Mouse (Mus musculus): Measurements from ENCODE around the gene Rnase1. TPM values are rescaled to one million over a fixed set of nuclear protein-coding genes. Genes with fewer than 3 reads are reported as not detected.

The Rnase1 gene
- total RNA-seq, 1 experiment = not detected

DNA sequence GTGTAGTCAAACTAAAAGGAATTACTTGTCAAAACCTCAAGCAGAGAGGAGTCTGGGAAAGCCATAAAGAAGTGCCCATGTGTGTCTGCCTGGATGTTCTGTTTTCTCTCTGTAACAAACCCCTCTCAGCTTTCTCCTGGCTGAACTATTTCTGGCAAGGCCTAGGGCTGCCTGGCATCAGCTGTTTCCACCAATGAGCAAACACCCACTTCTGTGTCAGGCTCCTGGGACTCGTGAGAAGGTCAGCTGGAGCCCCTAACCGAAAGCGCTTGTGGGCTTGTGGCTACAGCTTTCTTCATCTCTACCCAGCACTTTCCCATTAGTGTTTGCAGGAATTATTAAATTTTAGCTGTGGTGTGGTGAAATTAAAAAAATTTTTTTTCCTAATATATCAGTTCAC, 34.6 kb downstream of the Rnase1 start:
- in situ Hi-C loops (cut with MboI; ENCODE audit: low sequenced_read_pairs in 2 of 2, unreplicated experiment in 2 of 2) = no loop called here
- Histone ChIP-seq H3K9me3 (ENCODE audit: control insufficient read depth, insufficient read depth, low read depth, low read length) (no peaks in the 10 kb centered on the region), H3K4me3 (ENCODE audit: insufficient read depth in 1 of 2, low read depth in 1 of 2, low read length in 2 of 2, poor library complexity in 1 of 2, severe bottlenecking in 1 of 2) (no peak overlapping the region), H3K27ac (ENCODE audit: insufficient read depth, low read depth, low read length, poor library complexity, severe bottlenecking) (no peak overlapping the region), H3K4me1 (ENCODE audit: control insufficient read depth in 2 of 2, insufficient read depth in 2 of 2, low read length in 2 of 2, poor library complexity in 1 of 2) (no peaks in the 10 kb centered on the region), H3K36me3 (ENCODE audit: control insufficient read depth, insufficient read depth, low read length, poor library complexity, severe bottlenecking) (no peaks in the 10 kb centered on the region), H3K9ac (ENCODE audit: insufficient read depth, low read depth, low read length, poor library complexity, severe bottlenecking) (no peak overlapping the region)
- DNase-seq (ENCODE audit: low read depth, low spot score) = no peak
- TF ChIP-seq ZNF384 (IDR thresholded peaks at IDR 0.05; ENCODE audit: low read depth, low read length) = no peak
- TF ChIP-seq MAFK (IDR thresholded peaks at IDR 0.05; ENCODE audit: insufficient read depth, low read depth, low read length) = no peak
- no peak for TF ChIP-seq CHD2 (IDR thresholded peaks at IDR 0.05; ENCODE audit: low read depth, low read length)
- TF ChIP-seq ZC3H11A (IDR thresholded peaks at IDR 0.05; ENCODE audit: borderline replicate concordance, low read depth, low read length) = no peak
- no peak for TF ChIP-seq HCFC1 (IDR thresholded peaks at IDR 0.05; ENCODE audit: borderline replicate concordance, insufficient read depth, low read length)

DNA sequence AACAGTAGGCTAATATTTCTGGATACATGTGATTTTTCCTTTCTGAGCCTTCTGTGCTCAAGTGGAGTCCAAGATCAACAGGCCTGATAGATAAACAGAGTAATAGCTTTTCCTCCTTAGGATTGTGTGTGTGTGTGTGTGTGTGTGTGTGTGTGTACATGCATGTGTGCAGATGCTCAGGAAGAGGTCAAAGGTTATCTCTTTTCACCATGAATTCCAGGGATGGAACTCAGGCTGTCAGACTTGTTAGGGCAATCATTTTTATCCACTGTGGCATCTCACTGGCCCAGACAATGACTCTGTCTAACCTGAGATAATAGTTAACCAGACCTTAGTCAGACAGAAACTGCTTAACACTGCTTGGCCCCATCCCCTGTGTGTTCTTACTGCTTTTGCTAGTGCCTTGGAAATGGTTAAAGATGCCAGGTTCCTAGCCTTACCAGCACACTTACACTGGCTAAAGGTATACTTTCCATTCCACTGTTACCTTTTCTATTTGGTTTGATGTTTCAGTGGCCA, 40.1 kb downstream of the Rnase1 start:
- Histone ChIP-seq H3K27ac (ENCODE audit: insufficient read depth, low read depth, low read length, poor library complexity, severe bottlenecking) (no peak overlapping the region), H3K9me3 (ENCODE audit: control insufficient read depth, insufficient read depth, low read depth, low read length) (no peaks in the 10 kb centered on the region), H3K4me1 (ENCODE audit: control insufficient read depth in 2 of 2, insufficient read depth in 2 of 2, low read length in 2 of 2, poor library complexity in 1 of 2) (no peaks in the 10 kb centered on the region), H3K4me3 (ENCODE audit: insufficient read depth in 1 of 2, low read depth in 1 of 2, low read length in 2 of 2, poor library complexity in 1 of 2, severe bottlenecking in 1 of 2) (no peak overlapping the region), H3K9ac (ENCODE audit: insufficient read depth, low read depth, low read length, poor library complexity, severe bottlenecking) (no peak overlapping the region), H3K36me3 (ENCODE audit: control insufficient read depth, insufficient read depth, low read length, poor library complexity, severe bottlenecking) (no peaks in the 10 kb centered on the region)
- TF ChIP-seq MAFK (IDR thresholded peaks at IDR 0.05; ENCODE audit: insufficient read depth, low read depth, low read length) = no peak
- no peak for TF ChIP-seq HCFC1 (IDR thresholded peaks at IDR 0.05; ENCODE audit: borderline replicate concordance, insufficient read depth, low read length)
- no peak for TF ChIP-seq ZNF384 (IDR thresholded peaks at IDR 0.05; ENCODE audit: low read depth, low read length)
- no peak for TF ChIP-seq ZC3H11A (IDR thresholded peaks at IDR 0.05; ENCODE audit: borderline replicate concordance, low read depth, low read length)
- in situ Hi-C loops (cut with MboI; ENCODE audit: low sequenced_read_pairs in 2 of 2, unreplicated experiment in 2 of 2) = no loop called here
- no peak for DNase-seq (ENCODE audit: low read depth, low spot score)

DNA sequence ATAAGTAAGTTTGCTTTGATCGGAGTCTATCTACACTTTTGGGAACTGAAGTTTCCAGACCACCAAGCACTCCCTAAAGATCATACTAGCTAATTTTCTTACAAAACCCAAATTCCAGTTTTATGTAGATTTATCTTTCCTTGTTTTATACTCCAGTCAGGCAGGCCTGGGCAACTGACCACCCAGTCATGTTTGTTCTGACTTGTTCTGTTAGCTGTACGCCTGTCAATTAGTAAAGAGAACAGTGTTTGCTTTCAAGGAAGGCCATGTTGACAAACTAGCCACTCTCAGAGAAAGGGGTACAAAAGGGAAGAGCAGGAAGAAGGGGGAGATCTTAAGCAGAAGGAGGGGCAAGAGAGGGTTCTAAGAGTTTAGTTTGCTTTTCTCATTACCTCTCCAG, 42.2 kb downstream of the Rnase1 start:
- Histone ChIP-seq H3K4me1 (ENCODE audit: control insufficient read depth in 2 of 2, insufficient read depth in 2 of 2, low read length in 2 of 2, poor library complexity in 1 of 2) (no peaks in the 10 kb centered on the region), H3K27ac (ENCODE audit: insufficient read depth, low read depth, low read length, poor library complexity, severe bottlenecking) (no peak overlapping the region), H3K36me3 (ENCODE audit: control insufficient read depth, insufficient read depth, low read length, poor library complexity, severe bottlenecking) (no peaks in the 10 kb centered on the region), H3K9ac (ENCODE audit: insufficient read depth, low read depth, low read length, poor library complexity, severe bottlenecking) (no peak overlapping the region), H3K4me3 (ENCODE audit: insufficient read depth in 1 of 2, low read depth in 1 of 2, low read length in 2 of 2, poor library complexity in 1 of 2, severe bottlenecking in 1 of 2) (no peak overlapping the region), H3K9me3 (ENCODE audit: control insufficient read depth, insufficient read depth, low read depth, low read length) (no peaks in the 10 kb centered on the region)
- TF ChIP-seq CHD2 (IDR thresholded peaks at IDR 0.05; ENCODE audit: low read depth, low read length) (no peak), ZNF384 (IDR thresholded peaks at IDR 0.05; ENCODE audit: low read depth, low read length) (no peak), HCFC1 (IDR thresholded peaks at IDR 0.05; ENCODE audit: borderline replicate concordance, insufficient read depth, low read length) (no peak), ZC3H11A (IDR thresholded peaks at IDR 0.05; ENCODE audit: borderline replicate concordance, low read depth, low read length) (no peak), MAFK (IDR thresholded peaks at IDR 0.05; ENCODE audit: insufficient read depth, low read depth, low read length) (no peak)
- DNase-seq (ENCODE audit: low read depth, low spot score) = no peak
- in situ Hi-C loops (cut with MboI; ENCODE audit: low sequenced_read_pairs in 2 of 2, unreplicated experiment in 2 of 2) = no loop called here

DNA sequence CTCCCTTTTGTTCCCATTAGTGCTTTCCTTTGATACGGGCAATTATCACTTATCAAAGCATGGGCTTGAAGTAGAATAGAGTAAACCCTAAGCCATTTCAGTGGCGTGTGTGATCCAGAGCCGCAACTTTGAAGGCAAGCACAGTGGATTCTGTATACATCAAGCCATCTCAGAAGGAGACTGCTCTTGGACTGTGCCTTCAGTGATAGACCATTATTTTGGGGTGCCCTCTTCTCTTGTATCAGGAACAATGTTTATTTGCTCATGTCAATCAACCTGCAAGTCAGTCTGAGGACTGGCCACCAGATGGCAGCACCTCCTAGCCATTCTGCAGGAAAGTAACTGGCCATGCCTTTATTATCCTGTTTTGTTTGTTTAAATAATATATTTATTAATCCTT, 43.4 kb downstream of the Rnase1 start:
- TF ChIP-seq ZC3H11A (IDR thresholded peaks at IDR 0.05; ENCODE audit: borderline replicate concordance, low read depth, low read length) = peak; percentile 47; the same call in 1 of the 2 replicates
- no peak for TF ChIP-seq ZNF384 (IDR thresholded peaks at IDR 0.05; ENCODE audit: low read depth, low read length)
- Histone ChIP-seq H3K9me3 (ENCODE audit: control insufficient read depth, insufficient read depth, low read depth, low read length) (no peaks in the 10 kb centered on the region), H3K36me3 (ENCODE audit: control insufficient read depth, insufficient read depth, low read length, poor library complexity, severe bottlenecking) (no peaks in the 10 kb centered on the region), H3K4me1 (ENCODE audit: control insufficient read depth in 2 of 2, insufficient read depth in 2 of 2, low read length in 2 of 2, poor library complexity in 1 of 2) (no peaks in the 10 kb centered on the region), H3K4me3 (ENCODE audit: insufficient read depth in 1 of 2, low read depth in 1 of 2, low read length in 2 of 2, poor library complexity in 1 of 2, severe bottlenecking in 1 of 2) (no peak overlapping the region), H3K9ac (ENCODE audit: insufficient read depth, low read depth, low read length, poor library complexity, severe bottlenecking) (no peak overlapping the region), H3K27ac (ENCODE audit: insufficient read depth, low read depth, low read length, poor library complexity, severe bottlenecking) (no peak overlapping the region)
- peak; percentile 40 for DNase-seq (ENCODE audit: low read depth, low spot score)
- in situ Hi-C loops (cut with MboI; ENCODE audit: low sequenced_read_pairs in 2 of 2, unreplicated experiment in 2 of 2) = no loop called here

DNA sequence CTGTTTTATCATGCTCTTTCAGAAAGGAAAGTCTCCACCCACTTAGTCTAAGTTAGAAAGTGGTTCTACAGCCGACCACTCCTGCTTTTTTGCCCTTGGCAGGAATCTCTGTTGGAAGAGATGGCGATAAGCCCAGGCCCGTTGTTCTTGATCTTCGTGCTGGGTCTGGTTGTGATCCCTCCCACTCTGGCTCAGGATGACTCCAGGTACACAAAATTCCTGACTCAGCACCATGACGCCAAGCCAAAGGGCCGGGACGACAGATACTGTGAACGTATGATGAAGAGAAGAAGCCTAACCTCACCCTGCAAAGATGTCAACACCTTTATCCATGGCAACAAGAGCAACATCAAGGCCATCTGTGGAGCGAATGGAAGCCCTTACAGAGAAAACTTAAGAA, 45.3 kb downstream of the Rnase1 start:
- DNase-seq (ENCODE audit: low read depth, low spot score) = no peak
- Histone ChIP-seq H3K9me3 (ENCODE audit: control insufficient read depth, insufficient read depth, low read depth, low read length) (no peaks in the 10 kb centered on the region), H3K4me1 (ENCODE audit: control insufficient read depth in 2 of 2, insufficient read depth in 2 of 2, low read length in 2 of 2, poor library complexity in 1 of 2) (no peaks in the 10 kb centered on the region), H3K4me3 (ENCODE audit: insufficient read depth in 1 of 2, low read depth in 1 of 2, low read length in 2 of 2, poor library complexity in 1 of 2, severe bottlenecking in 1 of 2) (no peak overlapping the region), H3K36me3 (ENCODE audit: control insufficient read depth, insufficient read depth, low read length, poor library complexity, severe bottlenecking) (no peaks in the 10 kb centered on the region), H3K27ac (ENCODE audit: insufficient read depth, low read depth, low read length, poor library complexity, severe bottlenecking) (no peak overlapping the region), H3K9ac (ENCODE audit: insufficient read depth, low read depth, low read length, poor library complexity, severe bottlenecking) (no peak overlapping the region)
- in situ Hi-C loops (cut with MboI; ENCODE audit: low sequenced_read_pairs in 2 of 2, unreplicated experiment in 2 of 2) = no loop called here
- peak; percentile 54 for TF ChIP-seq MAFK (IDR thresholded peaks at IDR 0.05; ENCODE audit: insufficient read depth, low read depth, low read length)
- TF ChIP-seq CHD2 (IDR thresholded peaks at IDR 0.05; ENCODE audit: low read depth, low read length) = no peak

All from ES-E14 (cell line).